Mouse (Mus musculus) frontal cortex, postnatal 36 days (tissue): ENCODE data around the gene Rps5.
"Not testable (repeated sequence)": the region's sequence is repeated elsewhere in the genome, so short reads cannot be mapped to it uniquely, and the experiment has no call there.

Source experiments
- DNase-seq, 2 experiments: peaks; one replicate each; pipeline ENCODE4 v3.0.0; 2022; ENCODE audit warnings: low spot score in 2 of 2

The Rps5 gene

DNA sequence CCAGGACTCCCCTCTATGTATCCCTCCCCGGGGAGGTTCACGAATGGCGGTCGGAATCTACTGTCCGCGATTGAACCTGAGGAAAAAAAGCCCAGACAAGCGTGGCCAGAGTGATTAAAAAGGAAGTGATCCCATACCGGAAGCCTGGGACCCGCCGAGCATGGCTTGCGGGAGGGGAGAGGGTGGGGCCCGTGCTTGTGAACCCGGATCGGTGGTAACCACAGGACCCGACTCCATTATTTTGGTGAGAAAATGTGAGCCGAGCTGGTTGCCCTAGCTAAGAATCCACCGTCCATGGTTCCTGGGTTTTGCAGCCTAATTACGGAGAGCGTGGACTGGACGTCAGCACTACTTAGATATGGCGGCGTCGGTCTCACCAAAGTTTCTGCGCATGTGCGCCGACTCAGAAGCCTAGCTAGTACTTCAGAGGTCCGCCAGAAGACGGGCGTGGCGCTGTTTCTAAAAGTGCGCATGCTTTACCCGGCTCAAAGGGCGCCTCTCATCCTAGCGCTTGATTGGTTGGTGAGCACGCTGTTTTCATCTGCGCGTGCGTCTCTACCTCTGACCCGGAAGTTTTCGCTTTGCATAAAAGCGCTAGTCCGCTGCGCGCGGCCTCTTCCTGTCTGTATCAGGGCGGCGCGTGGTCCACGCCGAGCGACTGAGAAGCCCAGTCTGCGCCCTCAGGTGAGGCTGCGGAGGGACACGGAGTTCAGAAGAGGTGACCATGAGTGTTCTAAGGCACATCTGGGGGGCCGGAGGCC, at the start of gene Rps5:
Gene Rps5 (plus strand): TSS at position 586 of the 761 bp plus-strand sequence.
- peak; percentile 97 to 99 for DNase-seq

DNA sequence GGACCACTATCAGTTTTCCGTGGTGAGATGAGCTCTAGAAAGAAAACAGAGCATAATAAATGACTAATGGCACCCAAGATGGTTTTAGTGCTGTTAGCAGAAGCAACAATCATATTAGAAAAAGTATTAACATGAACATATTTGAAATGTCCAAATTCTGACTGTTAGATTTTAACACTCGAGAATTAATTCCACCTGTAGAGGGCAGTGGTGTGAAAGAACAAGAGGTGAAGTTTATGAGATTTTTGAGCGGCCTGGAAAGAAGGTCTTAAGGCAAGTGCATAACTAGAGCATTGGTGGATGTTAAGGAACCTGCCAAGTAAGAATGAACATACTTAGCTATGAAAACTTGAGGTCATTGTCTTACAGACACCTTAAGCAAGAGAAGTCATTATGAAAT, 47.8 kb upstream of the Rps5 start:
- no peak for DNase-seq

DNA sequence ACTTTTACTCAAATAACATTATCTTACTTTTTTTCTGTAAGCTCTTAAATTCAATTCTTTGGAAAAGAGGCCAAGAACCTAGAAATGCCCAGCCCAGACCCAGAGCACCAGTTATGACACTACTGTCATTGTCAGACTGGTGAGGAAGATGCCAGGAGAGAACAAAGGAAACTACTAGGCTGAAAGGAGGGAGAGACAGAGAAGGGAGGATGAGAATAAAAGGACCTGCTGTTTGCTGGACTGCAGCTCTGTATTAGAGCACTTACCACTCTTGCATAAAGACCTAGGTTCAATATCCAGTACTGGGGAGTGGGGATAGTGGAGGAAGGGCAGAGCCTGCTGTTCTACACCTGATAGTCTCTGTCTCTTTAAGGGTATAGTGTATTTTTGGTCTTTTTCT, 42.1 kb upstream of the Rps5 start:
- DNase-seq: no peak

DNA sequence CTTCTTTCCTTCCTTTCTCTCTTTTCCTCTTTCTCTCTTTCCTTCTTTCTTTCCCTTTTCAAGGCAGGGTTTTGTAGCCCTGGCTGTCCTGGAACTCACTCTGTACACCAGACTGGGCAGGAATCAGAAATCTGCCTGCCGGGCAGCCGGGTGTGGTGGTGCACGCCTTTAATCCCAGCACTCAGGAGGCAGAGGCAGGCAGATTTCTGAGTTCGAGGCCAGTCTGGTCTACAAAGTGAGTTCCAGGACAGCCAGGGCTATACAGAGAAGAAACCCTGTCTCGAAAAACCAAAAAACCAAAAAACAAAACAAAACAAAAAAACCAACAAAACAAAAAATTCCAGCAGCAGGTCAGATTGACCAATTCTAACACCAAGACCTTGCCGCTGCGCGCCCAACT, 41.6 kb upstream of the Rps5 start:
- not testable (repeated sequence) for DNase-seq

DNA sequence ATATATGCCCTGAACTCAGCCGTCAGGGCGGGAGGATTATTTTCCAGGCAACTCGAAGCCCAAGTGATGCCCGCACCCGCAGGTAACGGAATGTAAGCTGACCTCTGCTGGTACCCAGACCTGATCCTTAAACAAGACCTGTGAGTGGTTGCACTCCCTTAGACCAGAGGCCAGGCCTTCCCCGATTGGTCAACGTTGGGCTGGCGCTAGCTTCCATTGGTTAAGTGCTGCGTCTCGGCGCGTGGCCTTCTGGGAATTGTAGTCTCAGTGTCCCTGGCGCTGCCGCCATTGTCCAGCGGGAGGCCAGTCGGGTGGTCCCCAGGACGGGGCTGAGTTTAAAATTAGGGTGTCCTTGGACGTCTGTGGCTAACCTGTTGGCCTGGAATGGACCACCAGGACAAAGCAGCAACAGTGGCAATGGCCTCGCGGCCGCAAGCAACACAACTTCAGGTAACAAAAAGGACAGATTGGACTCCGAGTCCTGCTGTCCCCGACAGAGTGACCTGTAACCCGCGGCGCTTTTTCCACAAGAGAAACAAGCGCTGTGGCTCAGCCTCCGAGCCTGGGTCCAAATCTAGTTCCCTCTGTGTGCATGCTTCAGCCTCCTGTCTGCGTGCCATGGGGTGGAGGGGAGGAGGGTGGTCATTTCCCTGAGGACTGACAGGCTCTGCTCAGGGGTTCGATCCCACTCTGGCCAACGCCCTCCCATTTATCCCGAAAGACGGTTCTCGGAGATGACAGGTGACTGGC, 41.0 kb upstream of the Rps5 start, which contains the start of gene Zfp128:
Gene Zfp128 (plus strand): TSS at position 267 of the 750 bp plus-strand sequence.
- peak; percentile 97 to 98 for DNase-seq

DNA sequence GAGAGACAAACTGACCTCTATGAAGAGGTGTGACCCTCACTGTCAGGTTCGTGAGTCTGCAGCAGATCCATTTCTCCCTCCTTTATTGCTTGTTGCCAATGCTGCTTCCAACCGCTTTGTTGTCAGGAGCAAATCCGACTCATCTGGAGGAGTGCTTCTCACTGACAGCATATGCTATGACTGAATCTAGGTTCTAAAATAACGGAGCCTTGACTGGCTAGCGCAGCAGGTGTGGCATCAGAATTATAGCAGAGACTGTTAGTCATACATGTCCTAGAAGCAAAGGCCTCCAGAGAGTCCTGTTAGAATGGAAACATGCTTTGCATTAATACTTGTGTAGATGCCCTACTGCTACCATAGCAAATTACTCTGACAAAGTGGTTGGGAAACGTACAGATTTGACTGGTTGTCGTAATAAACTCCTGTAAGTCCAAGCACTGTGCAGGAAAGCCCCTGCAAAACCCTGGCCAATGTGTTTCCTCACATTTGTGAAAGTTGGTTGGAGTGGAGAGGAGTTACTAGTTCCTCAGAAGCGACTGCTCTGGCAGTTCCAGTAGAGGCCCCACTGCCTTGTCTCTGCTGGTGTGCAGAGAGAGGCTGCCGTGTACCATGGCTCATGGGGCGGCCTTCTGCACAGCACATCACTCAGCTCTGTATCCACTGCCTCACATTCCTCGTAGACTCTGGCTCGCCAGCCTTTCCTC, 35.4 kb upstream of the Rps5 start:
- DNase-seq: peak in 1 of 2 experiments; percentile 30

DNA sequence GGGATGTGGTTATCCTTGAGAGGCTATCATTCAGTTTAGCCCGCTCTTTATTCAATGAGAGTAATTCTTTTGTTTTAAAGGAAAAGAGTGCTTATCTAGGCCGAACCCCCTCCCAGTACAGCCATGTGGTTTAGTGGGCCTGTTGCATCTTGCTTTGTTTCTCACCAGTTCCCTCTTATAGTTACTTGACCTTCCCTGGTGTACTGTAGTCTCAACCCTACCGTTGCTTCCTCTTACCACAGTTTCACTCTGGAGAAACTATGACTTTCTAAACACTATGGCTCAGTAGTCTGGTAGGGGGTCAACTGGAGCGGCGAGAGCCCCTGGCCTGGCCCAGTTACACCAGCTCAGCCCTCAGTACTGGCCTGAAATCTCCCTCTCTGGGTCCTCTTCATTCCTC, 34.5 kb upstream of the Rps5 start:
- DNase-seq: no peak

DNA sequence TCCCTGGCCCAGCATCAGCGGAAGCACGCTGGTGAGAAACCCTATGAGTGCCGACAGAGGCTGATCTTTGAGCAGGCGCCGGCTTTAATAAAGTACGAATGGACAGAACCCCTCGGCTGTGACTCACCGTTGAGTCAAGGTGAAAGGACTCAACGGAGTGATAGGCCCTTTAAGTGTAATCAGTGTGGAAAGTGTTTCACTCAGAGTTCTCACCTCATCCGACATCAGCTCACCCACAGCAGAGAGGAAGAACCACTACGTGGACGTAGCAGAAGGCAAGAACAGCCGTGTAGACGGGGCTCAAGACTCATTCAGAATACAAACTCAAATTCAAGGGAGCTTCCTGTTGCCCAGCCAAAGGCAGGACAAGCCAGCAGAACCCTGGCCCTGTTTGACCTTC, 31.2 kb upstream of the Rps5 start:
- DNase-seq: no peak

DNA sequence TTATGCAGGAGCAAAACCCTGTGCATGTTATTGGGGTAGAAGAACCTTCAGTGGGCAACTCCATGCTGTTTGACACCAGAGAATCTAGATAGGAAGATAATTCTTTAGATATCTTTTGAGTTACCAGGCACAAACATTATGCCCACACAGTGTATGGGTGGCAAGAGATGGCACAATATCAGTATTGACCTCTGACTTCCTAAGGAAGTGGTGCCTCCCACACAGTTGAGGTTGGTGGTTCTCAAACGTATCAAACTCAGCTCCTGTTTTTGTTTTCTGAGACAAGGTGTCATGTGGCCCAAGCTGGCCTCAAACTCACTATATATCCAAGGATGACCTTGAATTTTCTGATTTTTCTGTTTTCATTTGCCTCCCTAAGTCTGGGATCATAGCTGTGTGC, 30.8 kb upstream of the Rps5 start:
- no peak for DNase-seq

DNA sequence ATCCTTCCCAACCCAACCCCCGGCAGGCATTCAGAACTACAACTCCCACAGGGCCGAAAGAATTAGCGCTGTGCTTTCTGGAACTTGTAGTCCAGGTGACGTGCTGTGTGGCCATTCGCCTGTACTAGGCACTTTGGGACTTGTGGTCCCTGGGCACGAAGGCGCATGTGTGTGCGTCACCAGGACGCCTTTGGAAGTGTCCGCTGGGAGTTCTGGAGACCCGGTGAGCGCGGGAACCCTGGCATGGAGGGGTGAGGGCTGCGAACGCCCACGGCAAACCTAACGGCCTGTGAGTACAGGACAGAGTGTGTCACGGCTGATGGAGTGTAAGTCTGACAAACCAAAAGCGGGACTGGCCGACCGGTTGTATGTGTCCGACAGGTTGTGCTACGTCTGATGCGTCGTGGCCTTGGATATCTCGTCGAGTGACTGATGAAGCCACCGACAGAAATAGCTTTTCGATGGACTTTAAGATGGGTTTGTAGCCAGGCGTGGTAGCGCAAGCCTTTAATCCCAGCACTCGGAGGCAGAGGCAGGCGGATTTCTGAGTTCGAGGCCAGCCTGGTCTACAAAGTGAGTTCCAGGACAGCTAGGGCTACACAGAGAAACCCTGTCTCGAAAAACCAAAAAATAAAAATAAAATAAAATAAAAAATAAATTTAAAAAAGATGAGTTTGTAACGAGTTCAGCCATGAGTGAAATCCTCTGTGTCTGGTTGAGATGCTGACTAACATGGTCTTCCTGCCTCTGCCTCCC, 24.3 kb upstream of the Rps5 start, which contains the start of gene Zscan22:
Gene Zscan22 (plus strand): TSS at position 161 of the 756 bp plus-strand sequence.
- peak; percentile 95 to 98 for DNase-seq

DNA sequence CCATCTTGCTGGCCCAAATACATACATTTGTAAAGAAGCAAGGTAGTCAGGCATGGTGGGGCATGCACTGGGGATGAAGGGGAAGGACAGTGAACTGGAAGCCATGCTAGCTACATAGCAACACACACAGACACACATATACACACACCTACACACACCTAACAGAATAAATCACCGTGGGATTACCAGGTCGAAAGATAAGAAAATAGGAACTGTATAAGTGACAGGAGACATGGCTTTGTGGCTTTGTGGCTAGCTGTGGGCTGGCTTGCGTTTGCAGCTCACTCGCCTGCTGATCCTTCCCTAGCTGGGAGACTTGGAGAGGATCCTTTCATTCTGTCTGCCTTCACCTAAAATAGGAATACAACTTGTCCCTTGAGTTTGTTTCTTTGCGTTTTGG, 20.6 kb upstream of the Rps5 start:
- DNase-seq: no peak

DNA sequence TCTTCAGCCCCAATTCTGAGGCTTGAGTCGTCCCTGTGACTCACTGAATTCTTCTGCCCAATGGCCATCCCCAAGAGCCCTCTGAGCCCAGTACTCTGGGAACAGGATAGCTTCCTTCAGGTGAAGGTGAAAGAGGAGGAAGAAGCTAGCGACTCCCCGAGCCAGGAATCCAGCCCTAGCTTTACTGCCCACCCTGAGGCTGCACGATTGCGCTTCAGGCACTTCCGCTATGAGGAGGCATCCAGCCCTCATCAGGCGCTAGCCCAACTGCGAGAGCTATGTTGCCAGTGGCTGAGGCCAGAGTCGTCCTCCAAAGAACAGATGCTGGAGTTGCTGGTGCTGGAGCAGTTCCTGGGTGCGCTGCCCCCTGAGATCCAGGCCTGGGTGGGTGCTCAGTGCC, 18.5 kb upstream of the Rps5 start:
- no peak for DNase-seq

DNA sequence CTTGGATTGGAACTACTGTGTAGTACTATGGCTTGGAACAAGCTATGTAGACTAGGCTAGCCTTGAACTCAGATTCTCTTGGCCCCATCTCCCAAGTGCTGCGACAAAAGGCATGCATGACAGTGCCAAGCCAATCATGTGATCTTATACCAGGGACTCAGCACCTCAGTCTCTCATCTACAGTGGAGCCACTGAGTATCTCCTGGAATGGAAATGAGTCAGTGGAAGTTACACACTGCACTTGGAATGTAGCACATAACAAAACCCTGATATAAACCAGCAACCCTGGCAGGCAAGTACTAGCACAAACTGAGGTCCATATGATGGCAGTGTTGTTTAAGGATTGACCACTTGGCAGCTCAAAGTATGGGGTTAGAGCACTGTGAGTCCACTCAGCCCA, 16.9 kb upstream of the Rps5 start:
- DNase-seq: no peak

DNA sequence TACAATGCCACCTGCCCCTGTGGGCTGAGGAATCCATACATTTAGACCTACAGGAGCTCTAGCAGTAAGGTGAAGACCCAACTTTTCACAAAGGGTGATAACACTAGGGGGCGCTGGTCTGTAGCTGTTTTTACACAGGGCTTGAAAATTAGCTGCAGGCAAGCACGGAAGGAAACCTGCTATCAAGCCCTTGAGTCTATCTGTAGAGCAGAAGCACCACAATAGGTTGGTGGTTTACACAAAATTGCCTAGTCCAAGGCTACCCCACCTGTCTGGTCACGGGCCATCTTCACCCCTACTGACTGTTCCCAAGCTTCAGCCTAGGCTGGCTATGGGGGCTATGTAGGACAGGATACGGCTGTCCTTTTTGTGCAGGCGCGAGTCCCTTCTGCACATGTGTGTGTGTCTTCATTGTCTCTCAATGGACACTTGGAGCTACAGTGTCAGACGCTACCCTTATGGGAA, 12.6 kb upstream of the Rps5 start:
- DNase-seq: peak; percentile 63 to 84

DNA sequence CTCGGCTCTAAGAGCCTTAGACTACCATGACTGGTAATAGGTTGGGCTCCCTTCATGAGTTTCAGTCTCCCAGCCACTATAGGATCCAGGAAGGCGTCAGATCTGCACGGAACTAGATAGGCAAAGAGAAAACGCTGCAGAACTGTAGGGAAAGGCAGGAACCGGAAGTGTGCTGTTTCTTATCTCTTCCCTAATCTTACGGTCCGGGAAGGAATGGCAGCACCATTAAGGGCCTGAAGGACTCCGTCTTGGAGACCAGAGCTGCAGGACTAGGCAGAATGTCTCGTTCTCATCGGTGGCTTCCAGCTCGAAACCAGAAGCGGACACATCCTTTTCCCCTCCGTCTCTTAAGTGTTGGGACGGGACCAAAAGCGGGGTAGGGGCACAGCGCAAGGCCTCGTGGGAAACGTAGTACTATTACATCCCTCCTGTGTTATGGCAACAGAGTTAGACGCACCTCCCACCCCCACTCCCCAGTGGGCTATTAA, 11.9 kb upstream of the Rps5 start:
- DNase-seq: peak; percentile 62 to 71

DNA sequence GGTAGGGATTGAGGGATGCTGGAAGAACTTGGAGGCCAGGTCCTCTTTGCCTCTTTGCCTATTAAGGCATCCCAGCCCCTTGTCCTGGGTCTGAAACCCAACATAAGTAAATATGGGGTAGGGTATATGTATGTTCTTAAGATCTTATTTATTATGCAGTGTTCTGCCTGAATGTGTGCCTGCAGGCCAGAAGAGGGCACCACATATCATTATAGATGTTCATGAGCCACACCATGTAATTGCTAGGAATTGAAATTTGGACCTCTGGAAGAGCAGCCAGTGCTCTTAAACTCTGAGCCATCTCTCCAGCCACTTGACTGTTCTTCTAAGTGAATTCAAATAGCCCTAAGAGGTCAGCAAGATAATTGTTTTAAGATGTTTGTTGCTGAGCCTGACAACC, 8.5 kb upstream of the Rps5 start:
- no peak for DNase-seq

DNA sequence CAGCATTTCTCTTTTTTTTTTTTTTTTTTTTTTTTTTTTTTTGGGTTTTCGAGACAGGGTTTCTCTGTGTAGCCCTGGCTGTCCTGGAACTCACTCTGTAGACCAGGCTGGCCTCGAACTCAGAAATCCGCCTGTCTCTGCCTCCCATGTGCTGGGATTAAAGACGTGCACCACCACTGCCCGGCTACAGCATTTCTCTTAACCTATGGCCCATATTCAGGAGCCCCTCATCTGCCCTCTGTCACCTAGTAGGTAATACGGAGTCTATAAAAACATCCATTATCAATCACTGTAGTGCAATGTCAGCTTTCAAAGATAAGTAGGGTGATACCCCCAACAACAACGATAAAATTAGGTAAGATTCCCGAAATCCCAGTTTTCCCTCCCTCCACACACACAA, 1.6 kb upstream of the Rps5 start:
- DNase-seq: not testable (repeated sequence)

DNA sequence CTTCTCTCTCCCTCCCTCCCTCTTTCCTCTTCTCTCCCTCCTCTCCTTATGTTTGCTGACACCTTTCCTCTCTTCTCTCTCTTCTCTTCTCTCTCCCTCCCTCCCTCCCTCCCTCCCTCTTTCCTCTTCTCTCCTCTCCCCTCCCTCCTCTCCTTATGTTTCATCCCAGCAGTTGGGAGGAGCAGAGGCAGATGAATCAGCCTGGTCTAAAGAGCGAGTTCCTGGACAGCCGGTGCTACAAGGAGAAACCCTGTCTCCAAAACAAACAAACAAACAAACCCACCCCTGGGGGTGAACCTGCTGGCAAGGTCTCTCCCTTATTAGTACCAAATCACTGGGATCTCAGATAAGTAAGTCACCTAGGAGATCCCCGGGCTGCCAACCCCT, 779 bp upstream of the Rps5 start:
- no peak for DNase-seq

DNA sequence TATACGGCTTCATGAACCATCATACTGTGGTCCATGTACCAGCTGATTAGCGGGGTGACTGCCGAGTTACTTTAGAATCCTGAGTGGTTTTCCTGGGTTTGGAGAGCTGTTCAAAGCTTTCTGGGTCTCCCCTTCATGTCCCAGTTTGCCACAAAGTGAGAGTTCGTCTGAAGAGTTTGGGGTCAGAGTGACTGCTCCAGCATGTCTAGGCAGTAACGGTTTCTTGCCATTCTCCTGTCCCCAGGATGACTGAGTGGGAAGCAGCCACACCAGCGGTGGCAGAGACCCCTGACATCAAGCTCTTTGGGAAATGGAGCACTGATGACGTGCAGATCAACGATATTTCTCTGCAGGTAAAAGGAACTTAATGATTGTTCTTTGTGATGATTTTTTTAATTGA, 639 bp downstream of the Rps5 start:
- no peak for DNase-seq

DNA sequence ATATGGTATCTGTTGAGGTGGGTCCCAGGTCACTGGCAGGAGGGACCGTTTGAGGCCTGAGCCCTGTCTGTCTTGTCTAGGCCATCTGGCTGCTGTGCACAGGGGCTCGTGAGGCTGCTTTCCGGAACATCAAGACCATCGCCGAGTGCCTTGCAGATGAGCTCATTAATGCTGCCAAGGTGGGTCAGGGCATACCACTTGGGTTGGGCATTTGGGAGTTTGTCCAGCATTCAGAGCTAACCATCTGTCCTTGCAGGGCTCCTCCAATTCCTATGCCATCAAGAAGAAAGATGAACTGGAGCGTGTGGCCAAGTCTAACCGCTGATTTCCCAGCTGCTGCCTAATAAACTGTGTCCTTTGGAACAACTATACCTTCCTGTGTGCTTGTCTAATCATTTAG, 4.2 kb downstream of the Rps5 start:
- DNase-seq: no peak

DNA sequence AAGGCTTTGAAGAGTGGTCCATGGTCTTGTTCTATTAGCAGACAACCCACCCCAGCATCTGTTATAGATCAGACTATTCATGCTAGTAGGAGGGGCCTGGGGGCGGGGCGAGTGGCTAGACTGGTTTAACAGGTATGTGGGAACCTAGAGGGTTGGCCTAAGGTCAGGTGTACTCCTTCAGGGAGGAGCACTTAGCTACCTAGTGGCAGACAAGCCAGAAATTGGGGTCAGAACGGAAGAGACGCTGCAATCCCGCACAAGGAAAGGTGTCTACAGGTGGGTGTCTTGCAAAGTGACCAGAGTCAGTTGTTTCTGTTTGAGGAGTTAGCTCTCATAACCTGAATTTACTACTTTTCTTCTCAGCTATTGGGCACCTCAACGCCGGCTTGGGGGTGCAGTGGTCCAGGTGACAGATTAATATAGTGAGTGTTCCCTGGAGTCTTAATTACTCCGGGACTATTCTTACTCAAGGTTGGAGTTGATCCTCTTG, 5.1 kb downstream of the Rps5 start, which contains the start of gene Rnf225:
Gene Rnf225 (plus strand): TSS at position 226 of the 490 bp plus-strand sequence.
- no peak for DNase-seq
